Mouse (Mus musculus) kidney, postnatal 10 days (tissue): Measurements from ENCODE around the gene Agbl5.

Source experiments
- DNase-seq: peaks from one replicate; pipeline ENCODE4 v3.0.0; 2021; ENCODE audit warnings: mixed read lengths

The Agbl5 gene

DNA sequence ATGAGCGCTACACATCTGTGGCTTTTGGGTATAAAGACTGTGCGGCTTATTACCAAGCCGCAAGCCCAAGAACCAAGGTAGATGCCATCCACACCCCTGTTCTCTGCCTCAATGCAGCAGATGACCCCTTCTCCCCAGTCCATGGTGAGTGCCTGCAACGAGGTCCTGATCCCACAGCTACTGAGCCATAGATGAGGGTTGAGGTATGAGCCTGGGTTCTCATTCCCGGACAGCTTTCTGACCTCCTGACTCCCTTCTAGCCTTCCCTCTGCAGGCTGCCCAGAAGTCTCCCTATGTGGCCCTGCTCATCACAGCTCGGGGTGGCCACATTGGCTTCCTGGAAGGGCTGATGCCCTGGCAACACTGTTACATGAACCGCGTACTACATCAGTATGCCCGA is 66.1 kb downstream of the Agbl5 start:
- DNase-seq: no peak

DNA sequence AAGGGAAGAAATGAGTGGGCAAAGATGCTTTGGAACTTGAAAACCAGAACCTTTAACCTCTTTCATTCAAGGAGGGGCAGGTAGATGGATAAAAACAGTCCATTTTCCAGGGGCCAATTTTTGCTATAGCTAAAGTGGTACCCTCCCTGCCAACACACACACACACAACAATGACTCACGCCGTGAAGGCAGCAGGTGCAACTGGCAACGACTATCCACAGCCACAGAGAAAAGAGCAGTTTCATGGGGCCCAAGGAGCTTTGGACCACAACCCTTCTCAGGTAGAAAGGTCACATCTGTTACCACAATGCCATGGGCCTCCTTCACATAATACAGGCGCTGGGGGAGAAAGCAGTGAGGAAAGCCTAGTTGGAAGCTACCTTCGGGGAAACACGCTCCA is 67.3 kb downstream of the Agbl5 start:
- DNase-seq: no peak
